Mouse (Mus musculus) embryonic fibroblast, embryonic 13.5 days (primary cell): ENCODE data around the gene Phactr1.

Experiments
- CTCF ChIP-seq: IDR thresholded peaks from 2 replicates; pipeline ENCODE4 v1.5.1; 2011; ENCODE audit warnings: mild to moderate bottlenecking, control low read depth, low read length, moderate library complexity, borderline replicate concordance; ENCODE audit not compliant: insufficient read depth
- POLR2A ChIP-seq: IDR thresholded peaks from 2 replicates; pipeline ENCODE4 v1.6.1; 2011; ENCODE audit warnings: low read depth, mild to moderate bottlenecking, control low read depth, low read length, moderate library complexity

DNA sequence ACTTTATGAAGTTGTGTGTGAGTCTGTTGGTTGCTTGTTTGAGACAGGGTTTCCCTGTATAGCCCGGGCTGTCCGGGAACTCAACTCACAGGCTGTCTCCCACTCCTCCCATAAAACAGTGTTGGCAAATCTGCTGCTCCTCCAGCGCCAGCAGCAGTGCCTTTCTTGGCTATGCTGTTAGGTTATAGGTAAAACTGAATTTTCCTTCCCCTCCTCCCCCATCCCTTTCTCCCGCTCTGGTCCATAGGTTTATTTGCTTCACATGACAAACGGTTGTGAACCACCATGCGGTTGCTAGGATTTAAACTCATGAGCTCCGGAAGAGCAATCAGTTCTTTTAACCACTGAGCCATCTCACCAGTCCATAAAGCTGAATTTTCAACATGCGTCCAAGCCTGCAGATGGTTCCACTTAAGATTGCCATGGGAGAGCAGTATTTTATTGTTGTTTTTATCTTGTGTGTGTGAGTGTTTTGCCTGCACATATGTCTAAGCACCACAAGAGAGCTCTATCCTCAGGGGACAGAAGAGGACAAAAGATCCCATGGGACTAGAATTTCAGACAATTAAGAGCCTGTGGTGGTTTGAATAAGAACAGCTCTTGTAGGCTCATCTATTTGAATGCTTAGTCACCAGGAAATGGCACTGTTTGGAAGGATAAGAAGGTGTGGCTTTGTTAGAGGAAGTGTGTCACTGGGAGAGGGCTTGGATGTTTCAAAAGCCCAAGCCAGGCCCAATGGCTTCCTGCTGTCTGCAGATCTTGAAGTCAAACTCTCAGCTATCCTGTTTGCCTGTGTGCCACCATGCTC is 503.0 kb downstream of the Phactr1 start:
- TF ChIP-seq CTCF (no peak), POLR2A (no peak)
